Mouse (Mus musculus): ENCODE results near the gene Olfr96. TPM values are rescaled to one million over a fixed set of nuclear protein-coding genes. Genes with fewer than 3 reads are reported as not detected.

Olfr96 gene
- polyA plus RNA-seq (2012; rRNA removed) = not detected in 2 replicates

GRCm38 (mm10) chr17:37219846-37220245 lies at the start of gene Olfr96:
TSS of gene Olfr96 (plus strand) at chr17:37220146.
- Histone ChIP-seq H3K4me1 (ENCODE audit: control insufficient read depth, insufficient read depth, low read length) (no peaks in the 10 kb centered on the region), H3K4me3 (ENCODE audit: insufficient read depth, low read length) (no peak within 1 kb of the TSS), H3K27ac (ENCODE audit: insufficient read depth, low read length) (no peak within 1 kb of the TSS)
- TF ChIP-seq POLR2A (IDR thresholded peaks at IDR 0.05; ENCODE audit: extremely low read depth, insufficient read depth, low read length) (no peak), CTCF (IDR thresholded peaks at IDR 0.05; ENCODE audit: extremely low read depth, insufficient read depth, low read length) (no peak)

GRCm38 (mm10) chr17:37185474-37185873 lies 34.5 kb upstream of the Olfr96 start:
- no peaks in the 10 kb centered on the region for H3K4me1 ChIP-seq (ENCODE audit: control insufficient read depth, insufficient read depth, low read length)
- H3K4me3 ChIP-seq (ENCODE audit: insufficient read depth, low read length) = no peak overlapping the region
- TF ChIP-seq POLR2A (IDR thresholded peaks at IDR 0.05; ENCODE audit: extremely low read depth, insufficient read depth, low read length) (no peak), CTCF (IDR thresholded peaks at IDR 0.05; ENCODE audit: extremely low read depth, insufficient read depth, low read length) (no peak)
- no peak overlapping the region for H3K27ac ChIP-seq (ENCODE audit: insufficient read depth, low read length)

- TF ChIP-seq POLR2A (IDR thresholded peaks at IDR 0.05; ENCODE audit: extremely low read depth, insufficient read depth, low read length) = no peak
- TF ChIP-seq CTCF (IDR thresholded peaks at IDR 0.05; ENCODE audit: extremely low read depth, insufficient read depth, low read length) = no peak
- H3K27ac ChIP-seq (ENCODE audit: insufficient read depth, low read length) = no peak overlapping the region
- no peak overlapping the region for H3K4me3 ChIP-seq (ENCODE audit: insufficient read depth, low read length)
- no peaks in the 10 kb centered on the region for H3K4me1 ChIP-seq (ENCODE audit: control insufficient read depth, insufficient read depth, low read length)
Observed at GRCm38 (mm10) chr17:37190711-37191110, 29.2 kb upstream of the Olfr96 start.

GRCm38 (mm10) chr17:37193032-37193431 lies 26.9 kb upstream of the Olfr96 start:
- TF ChIP-seq POLR2A (IDR thresholded peaks at IDR 0.05; ENCODE audit: extremely low read depth, insufficient read depth, low read length) (no peak), CTCF (IDR thresholded peaks at IDR 0.05; ENCODE audit: extremely low read depth, insufficient read depth, low read length) (no peak)
- H3K27ac ChIP-seq (ENCODE audit: insufficient read depth, low read length) = no peak overlapping the region
- no peak overlapping the region for H3K4me3 ChIP-seq (ENCODE audit: insufficient read depth, low read length)
- no peaks in the 10 kb centered on the region for H3K4me1 ChIP-seq (ENCODE audit: control insufficient read depth, insufficient read depth, low read length)

GRCm38 (mm10) chr17:37193656-37194055 lies 26.3 kb upstream of the Olfr96 start, which contains the start of gene Ubd:
TSS of gene Ubd (plus strand) at chr17:37193892.
- H3K4me1 ChIP-seq (ENCODE audit: control insufficient read depth, insufficient read depth, low read length) = no peaks in the 10 kb centered on the region
- TF ChIP-seq POLR2A (IDR thresholded peaks at IDR 0.05; ENCODE audit: extremely low read depth, insufficient read depth, low read length) (no peak), CTCF (IDR thresholded peaks at IDR 0.05; ENCODE audit: extremely low read depth, insufficient read depth, low read length) (no peak)
- H3K4me3 ChIP-seq (ENCODE audit: insufficient read depth, low read length) = no peak within 1 kb of the TSS
- no peak within 1 kb of the TSS for H3K27ac ChIP-seq (ENCODE audit: insufficient read depth, low read length)

- TF ChIP-seq CTCF (IDR thresholded peaks at IDR 0.05; ENCODE audit: extremely low read depth, insufficient read depth, low read length) (no peak), POLR2A (IDR thresholded peaks at IDR 0.05; ENCODE audit: extremely low read depth, insufficient read depth, low read length) (no peak)
- Histone ChIP-seq H3K4me3 (ENCODE audit: insufficient read depth, low read length) (no peak overlapping the region), H3K4me1 (ENCODE audit: control insufficient read depth, insufficient read depth, low read length) (no peaks in the 10 kb centered on the region), H3K27ac (ENCODE audit: insufficient read depth, low read length) (no peak overlapping the region)
Observed at GRCm38 (mm10) chr17:37194782-37195181, 25.2 kb upstream of the Olfr96 start.

- no peak for TF ChIP-seq CTCF (IDR thresholded peaks at IDR 0.05; ENCODE audit: extremely low read depth, insufficient read depth, low read length)
- TF ChIP-seq POLR2A (IDR thresholded peaks at IDR 0.05; ENCODE audit: extremely low read depth, insufficient read depth, low read length) = no peak
- no peak overlapping the region for H3K27ac ChIP-seq (ENCODE audit: insufficient read depth, low read length)
- H3K4me3 ChIP-seq (ENCODE audit: insufficient read depth, low read length) = peak overlapping the region; percentile 45
- H3K4me1 ChIP-seq (ENCODE audit: control insufficient read depth, insufficient read depth, low read length) = no peaks in the 10 kb centered on the region
Observed at GRCm38 (mm10) chr17:37196845-37197724, 22.9 kb upstream of the Olfr96 start.

- H3K4me1 ChIP-seq (ENCODE audit: control insufficient read depth, insufficient read depth, low read length) = no peaks in the 10 kb centered on the region
- H3K4me3 ChIP-seq (ENCODE audit: insufficient read depth, low read length) = no peak within 1 kb of the TSS
- TF ChIP-seq CTCF (IDR thresholded peaks at IDR 0.05; ENCODE audit: extremely low read depth, insufficient read depth, low read length) (no peak), POLR2A (IDR thresholded peaks at IDR 0.05; ENCODE audit: extremely low read depth, insufficient read depth, low read length) (no peak)
- H3K27ac ChIP-seq (ENCODE audit: insufficient read depth, low read length) = no peak within 1 kb of the TSS
Observed at GRCm38 (mm10) chr17:37200894-37201293, 19.1 kb upstream of the Olfr96 start, which contains the start of gene Olfr94. TSS of gene Olfr94 (minus strand) at chr17:37200994.

GRCm38 (mm10) chr17:37203206-37203916 lies 16.6 kb upstream of the Olfr96 start:
- no peak overlapping the region for H3K4me3 ChIP-seq (ENCODE audit: insufficient read depth, low read length)
- no peaks in the 10 kb centered on the region for H3K4me1 ChIP-seq (ENCODE audit: control insufficient read depth, insufficient read depth, low read length)
- peak; percentile 100 for TF ChIP-seq CTCF (IDR thresholded peaks at IDR 0.05; ENCODE audit: extremely low read depth, insufficient read depth, low read length)
- no peak for TF ChIP-seq POLR2A (IDR thresholded peaks at IDR 0.05; ENCODE audit: extremely low read depth, insufficient read depth, low read length)
- no peak overlapping the region for H3K27ac ChIP-seq (ENCODE audit: insufficient read depth, low read length)
